Mouse (Mus musculus): ENCODE measurements around the gene Nomo1.

The Nomo1 gene

DNA sequence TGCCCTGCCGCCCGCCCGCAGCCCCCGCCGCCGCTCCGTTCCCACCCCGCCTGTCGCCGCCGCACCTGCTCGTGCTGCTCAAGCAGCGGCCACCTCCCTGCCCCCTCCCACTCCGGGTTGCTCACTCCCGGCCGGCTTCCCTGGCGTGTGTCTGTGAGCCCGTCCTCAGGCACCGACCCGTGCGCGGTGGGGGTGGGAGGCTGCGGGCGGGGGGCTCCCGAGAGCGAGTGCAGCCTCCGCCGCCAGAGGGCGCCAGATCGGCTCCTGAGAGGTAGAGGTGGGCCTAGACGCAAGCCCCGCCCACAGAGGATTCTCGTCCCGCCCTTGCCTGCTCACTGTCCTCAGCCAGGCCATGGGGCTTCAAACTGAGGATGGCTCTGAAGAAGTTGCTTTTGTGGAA lies 67.1 kb downstream of the Nomo1 start, which contains the start of gene Kcnj11:
TSS of gene Kcnj11 (minus strand) at position 202 of the 400 bp plus-strand sequence.
- peak; percentile 63 for DNase-seq (ENCODE audit: low spot score)

DNA sequence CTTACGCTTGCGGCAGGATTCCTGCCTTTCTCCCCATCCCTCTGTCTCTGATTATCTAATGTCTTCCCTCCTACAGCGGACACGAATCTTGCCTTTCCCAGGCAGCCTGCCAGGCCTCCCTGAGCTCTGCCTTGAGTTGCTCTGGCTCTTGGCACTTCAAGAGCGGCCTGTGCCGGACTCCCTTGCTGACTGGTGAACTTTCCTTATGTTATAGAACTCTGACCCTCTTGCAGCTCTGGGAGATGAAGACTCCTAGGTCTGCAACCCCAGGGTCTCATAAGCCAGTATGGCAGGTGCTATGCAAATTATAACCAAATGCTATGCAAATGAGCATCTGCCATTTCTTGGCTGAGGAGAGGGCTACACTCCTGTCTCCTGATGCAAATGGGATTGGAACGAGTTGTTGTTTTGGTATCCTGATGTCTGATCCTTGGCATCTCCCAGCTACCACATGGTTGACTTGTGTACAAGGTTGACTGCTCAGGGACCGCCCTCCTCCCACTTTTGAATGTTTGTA lies 69.6 kb downstream of the Nomo1 start:
- DNase-seq (ENCODE audit: low spot score): no peak

GRCm38 (mm10) chr7:46103771-46104170 lies 70.3 kb downstream of the Nomo1 start:
- DNase-seq (ENCODE audit: low spot score): no peak

DNA sequence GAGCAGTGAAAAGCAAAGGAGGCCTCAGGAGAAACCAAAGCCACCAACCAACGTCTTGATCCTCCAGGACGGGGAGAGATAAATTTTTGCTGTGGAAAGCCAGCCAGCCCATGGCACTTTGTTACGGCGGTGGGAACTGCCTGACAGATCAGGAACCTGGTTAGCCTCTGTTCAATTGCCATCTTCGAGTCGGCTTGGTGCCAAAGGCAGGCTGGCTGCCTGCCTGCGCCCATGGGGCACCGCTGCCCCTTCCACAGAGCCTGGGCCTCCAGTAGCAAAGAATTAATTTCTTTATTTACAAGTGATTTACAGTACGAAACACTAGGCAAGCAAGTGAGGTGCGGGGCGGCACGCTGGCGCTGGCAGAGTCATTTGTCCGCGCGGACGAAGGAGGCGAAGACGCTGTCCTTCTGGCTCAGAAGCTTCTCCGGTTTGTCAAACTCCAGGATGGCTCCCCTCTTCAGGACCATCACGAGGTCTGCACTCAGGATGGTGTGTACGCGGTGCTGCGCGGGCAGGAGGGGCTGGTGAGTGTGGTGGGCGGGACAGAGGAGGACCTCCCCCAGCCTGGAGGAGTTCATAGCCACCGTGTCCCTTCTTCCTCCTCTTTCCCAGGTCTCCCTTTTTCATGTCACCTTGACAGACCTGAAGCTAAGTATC lies 70.9 kb downstream of the Nomo1 start:
- DNase-seq (ENCODE audit: low spot score): no peak

DNA sequence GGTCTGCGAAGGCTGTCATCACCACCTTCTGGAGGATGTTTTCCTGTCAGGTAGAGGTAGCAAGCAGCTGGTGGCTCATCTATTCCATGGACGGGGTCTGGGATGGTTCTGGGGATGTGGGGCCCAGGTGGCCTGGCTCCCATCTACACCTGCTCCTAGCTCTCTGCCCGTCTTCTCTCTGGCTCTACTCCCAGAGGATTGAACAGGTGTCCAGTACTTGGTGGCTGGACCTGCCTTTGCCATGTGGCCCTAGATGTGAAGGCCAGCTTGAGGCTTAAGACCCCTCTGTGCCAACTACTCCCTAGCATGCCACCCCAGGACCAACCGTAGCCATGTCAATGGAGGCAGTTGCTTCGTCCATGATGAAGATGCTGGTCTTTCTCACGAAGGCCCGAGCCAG lies 72.0 kb downstream of the Nomo1 start:
- no peak for DNase-seq (ENCODE audit: low spot score)

DNA sequence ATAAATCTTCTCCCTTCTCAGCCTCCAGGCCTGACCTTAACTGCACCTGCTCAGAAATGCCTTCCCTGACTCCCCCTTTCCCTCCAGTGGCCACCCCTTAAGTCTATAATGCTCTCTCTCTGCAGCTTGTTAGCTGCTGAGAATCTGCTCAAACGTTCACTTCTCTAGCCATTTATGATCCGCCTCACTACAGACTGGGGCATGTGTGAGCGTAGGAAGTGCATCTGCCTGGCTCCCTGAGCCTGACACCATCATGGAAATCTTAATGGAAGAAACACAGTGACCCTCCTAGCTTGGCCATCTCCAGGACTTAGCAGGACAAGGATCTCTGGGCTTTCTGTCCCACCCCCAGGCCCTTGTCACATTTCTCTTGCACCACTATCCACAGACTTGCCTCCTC lies 76.6 kb downstream of the Nomo1 start:
- DNase-seq (ENCODE audit: low spot score): no peak

- no peak for DNase-seq (ENCODE audit: low spot score)
These were observed 77.8 kb downstream of the Nomo1 start for GRCm38 (mm10) chr7:46111212-46111817.

DNA sequence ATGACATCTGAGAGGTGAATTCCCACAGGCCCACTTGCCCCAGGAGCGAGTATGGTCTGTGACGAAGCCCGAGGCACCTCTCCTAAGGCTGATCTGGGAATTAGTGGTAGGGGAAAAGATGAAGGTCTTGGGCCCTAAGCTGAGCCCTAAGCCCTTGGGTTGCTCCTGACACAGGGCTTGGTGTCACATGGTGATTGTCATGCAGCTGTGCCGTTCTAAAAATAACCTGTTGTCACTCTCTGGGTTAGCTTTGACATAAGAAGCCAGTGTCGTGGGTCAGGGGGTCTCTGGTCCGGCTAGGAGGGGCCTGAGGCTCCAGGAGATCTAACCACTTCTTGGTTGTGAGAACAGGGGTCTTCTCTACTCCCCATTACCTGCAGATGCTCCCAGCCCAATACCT lies 78.4 kb downstream of the Nomo1 start:
- no peak for DNase-seq (ENCODE audit: low spot score)

DNA sequence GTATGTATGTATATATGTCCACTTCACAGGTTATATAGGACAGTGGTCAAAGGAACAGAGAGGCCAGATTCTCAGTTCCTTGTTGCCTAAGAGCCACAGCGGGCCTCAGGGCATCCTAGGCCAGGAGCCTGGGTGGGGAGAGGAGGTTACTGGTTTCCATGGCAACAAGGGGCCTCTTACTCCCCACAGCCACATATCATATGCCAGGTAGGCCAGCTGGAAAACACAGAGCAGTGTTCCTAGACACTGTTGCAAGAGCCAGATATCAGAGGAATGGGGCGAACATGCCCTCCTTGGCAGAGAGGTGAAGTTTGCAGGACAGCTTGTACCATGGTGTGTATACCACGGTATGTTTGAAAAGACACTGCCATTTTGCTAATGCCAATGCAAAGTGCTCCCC lies 79.9 kb downstream of the Nomo1 start:
- DNase-seq (ENCODE audit: low spot score): no peak

- DNase-seq (ENCODE audit: low spot score): no peak
These were observed 82.7 kb downstream of the Nomo1 start for GRCm38 (mm10) chr7:46116118-46116581.

DNA sequence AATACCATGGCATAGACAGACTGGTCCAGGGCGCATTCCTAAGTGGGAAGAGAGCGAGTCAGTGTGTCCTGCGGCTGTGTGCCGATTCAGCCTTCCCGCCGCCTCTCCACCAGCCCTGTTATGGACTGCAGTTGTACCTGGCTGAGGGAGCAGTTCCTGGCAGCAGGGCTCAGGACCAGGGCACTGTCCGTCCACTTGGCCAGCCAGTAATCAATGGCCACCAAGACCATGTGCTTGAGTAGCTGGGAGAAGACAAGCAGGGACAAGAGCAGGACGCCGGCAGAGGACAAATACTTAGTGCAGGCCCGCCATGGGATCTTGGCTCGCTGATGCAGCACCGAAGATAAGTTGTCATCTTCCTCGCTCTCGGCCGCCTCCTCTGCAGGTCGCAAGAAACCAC lies 83.5 kb downstream of the Nomo1 start:
- no peak for DNase-seq (ENCODE audit: low spot score)

DNA sequence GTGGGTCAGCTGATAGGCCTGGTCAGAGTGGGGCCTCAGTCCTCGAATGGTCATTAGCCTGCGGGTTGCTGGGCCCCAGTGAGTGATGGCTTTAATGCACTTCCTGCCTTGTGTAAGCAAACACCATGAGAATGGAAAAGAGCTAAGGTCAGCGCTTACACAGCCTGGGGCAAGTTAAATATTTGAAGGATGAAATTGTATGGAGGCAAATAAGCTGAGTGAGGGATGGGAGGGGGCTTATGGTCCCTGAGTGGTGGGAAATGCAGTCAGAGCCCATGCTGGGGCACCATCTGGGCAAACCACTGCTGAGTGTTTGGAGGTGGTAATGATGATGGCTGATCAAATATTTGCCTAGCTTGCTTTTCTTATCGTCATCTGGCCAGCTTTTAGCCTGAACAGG lies 89.5 kb downstream of the Nomo1 start:
- no peak for DNase-seq (ENCODE audit: low spot score)

DNA sequence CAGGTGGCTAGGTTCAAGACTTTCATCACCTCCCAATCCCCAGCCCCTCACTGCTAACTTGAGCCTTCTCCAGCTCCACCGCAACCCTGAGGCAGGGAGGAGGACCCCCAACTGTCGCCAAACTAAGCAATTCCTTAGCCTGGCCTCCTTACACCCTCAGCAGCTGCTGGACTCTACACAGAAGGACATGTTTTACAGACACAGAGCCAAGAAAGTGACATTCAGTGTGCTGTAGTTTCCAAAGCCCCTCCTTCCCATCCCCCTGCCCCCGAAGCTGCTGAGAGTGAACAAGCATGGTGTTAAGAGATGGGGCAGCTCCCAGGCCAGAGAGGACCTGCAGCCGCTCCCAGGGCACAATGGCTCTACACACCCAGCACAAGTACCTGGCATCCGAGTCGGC lies 91.0 kb downstream of the Nomo1 start:
- DNase-seq (ENCODE audit: low spot score): no peak

- DNase-seq (ENCODE audit: low spot score): no peak
These were observed 91.8 kb downstream of the Nomo1 start for GRCm38 (mm10) chr7:46125340-46125739.

- DNase-seq (ENCODE audit: low spot score): no peak
These were observed 94.7 kb downstream of the Nomo1 start for GRCm38 (mm10) chr7:46128196-46128595.

GRCm38 (mm10) chr7:46129463-46130179 lies 96.1 kb downstream of the Nomo1 start:
- no peak for DNase-seq (ENCODE audit: low spot score)

DNA sequence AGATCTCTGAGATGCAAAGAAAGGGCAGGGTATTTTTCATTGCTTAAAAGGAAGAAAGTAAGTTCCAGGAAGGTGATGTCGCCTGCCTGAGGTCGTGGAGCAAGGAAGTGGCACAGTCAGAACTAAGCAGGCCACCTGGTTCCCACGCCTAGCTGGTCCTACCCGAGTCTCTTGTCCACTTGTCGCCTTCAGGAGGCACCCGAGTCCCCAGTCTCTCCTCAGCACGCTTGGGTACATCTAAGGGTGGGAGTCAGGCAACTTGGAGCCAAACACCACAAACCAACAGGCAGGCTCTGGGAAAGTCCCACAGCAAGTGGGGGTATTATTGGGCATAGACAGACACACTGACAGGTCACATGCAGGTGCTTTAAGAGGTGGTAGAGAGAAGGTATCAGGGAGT lies 97.2 kb downstream of the Nomo1 start:
- no peak for DNase-seq (ENCODE audit: low spot score)

GRCm38 (mm10) chr7:46131266-46131665 lies 97.8 kb downstream of the Nomo1 start:
- no peak for DNase-seq (ENCODE audit: low spot score)

DNA sequence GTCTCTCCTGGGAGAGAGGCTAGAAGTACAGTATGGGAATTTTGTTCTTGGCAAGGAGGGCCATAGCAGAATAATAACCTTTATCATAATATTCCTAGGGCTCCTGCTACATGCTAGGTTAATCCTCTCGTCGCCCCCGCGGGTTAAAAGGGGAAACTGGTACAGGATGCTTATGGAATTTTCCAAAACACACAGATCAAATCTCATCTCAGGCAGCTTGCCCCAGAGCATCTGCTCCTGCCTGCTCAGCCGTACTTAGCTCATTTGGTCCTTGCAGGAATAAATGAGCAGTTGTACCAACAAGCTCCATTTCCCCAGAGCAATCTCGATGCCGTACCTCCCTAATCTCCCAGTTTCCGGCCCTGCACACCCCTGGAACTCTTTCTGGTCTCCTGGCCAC lies 98.3 kb downstream of the Nomo1 start:
- no peak for DNase-seq (ENCODE audit: low spot score)

- no peak for DNase-seq (ENCODE audit: low spot score)
These were observed 98.7 kb downstream of the Nomo1 start for GRCm38 (mm10) chr7:46132229-46132628.

Measured in c-Kit-positive CD71-positive TER-119-positive erythroid progenitor cells, embryonic 14.5 days (primary cell).